Mouse (Mus musculus) layer of hippocampus, adult 2 months (tissue): ENCODE results near the gene Smarcd2. TPM values are rescaled to one million over a fixed set of nuclear protein-coding genes. Genes with fewer than 3 reads are reported as not detected.
"Not testable (repeated sequence)": the region's sequence is repeated elsewhere in the genome, so short reads cannot be mapped to it uniquely, and the experiment has no call there.

Source experiments
- DNase-seq, 2 experiments: peaks; one replicate each; pipeline ENCODE4 v3.0.0; 2022; ENCODE audit warnings: low spot score in 2 of 2
- H3K27ac ChIP-seq: fragments of 200-600 bp; 2 replicates; pipeline ENCODE4 v1.8.1; 2022
- H3K4me3 ChIP-seq: fragments of 200-600 bp; 2 replicates; pipeline ENCODE4 v1.8.1; 2022; ENCODE audit warnings: mild to moderate bottlenecking
- CTCF ChIP-seq: fragments of 200-600 bp; conservative IDR thresholded peaks from 2 replicates; pipeline ENCODE4 v1.8.1; 2022; ENCODE audit warnings: antibody characterized with exemption, mild to moderate bottlenecking, moderate library complexity
- total RNA-seq, 2 experiments: library from RNA; stranded (reverse); gene quantifications; 2 replicates each; pipeline ENCODE4 v1.2.3; 2021

Gene Smarcd2
- total RNA-seq, 2 experiments from 2014 or later: 32.8 to 34.4 TPM

DNA sequence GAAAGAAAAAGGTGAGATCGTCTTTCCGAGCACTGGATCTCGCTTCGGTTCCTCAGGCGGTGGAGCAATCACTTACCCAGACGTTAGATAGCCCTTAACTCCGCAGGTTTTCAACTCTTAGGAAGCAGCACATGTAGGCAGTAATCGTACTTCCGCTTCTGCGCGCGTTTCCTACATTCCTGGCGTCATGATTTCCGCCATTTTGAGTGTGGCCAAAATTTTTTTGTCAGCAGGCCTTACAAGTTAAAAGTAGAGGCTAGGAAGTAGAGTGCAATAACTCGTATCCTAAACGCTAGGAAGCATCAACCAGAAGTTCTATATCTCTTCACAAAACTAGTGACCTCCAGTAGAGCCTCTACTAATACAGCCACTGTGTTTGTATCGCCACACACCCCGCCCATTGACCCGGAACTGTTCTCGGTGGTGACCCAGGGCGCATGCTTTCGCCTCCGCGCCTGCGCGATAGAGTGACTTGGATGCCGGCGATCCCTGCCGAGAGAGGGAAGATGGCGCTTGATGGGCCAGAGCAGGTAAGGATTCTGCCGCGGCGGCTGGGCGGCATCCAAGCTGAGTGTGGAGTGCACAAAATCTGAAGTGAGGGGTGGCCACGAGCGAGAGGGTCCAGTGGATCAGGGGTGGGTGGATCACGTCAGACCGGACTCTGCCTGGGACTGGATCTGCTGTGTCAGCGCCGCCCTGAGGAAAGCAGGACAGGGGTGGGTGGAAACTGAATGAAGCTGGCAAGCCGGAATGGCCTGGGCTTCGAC lies 16.9 kb downstream of the Smarcd2 start, which contains the start of the genes Ftsj3 and Psmc5:
Ftsj3 (minus strand) TSS at position 395 of the 767 bp plus-strand sequence.
Psmc5 (plus strand) TSS at position 470 of the 767 bp plus-strand sequence.
- peak; percentile 45 for TF ChIP-seq CTCF
- DNase-seq: peak; percentile 97 to 99
- Histone ChIP-seq H3K4me3 (peak within 1 kb of the TSS; percentile 87), H3K27ac (peak within 1 kb of the TSS; percentile 92)

- DNase-seq: no peak
- no peak for TF ChIP-seq CTCF
- H3K4me3 ChIP-seq: peak overlapping the region; percentile 87
- peak overlapping the region; percentile 92; the same call in 1 of the 2 replicates for H3K27ac ChIP-seq
Observed at GRCm38 (mm10) chr11:106255174-106255573, 17.6 kb downstream of the Smarcd2 start.

DNA sequence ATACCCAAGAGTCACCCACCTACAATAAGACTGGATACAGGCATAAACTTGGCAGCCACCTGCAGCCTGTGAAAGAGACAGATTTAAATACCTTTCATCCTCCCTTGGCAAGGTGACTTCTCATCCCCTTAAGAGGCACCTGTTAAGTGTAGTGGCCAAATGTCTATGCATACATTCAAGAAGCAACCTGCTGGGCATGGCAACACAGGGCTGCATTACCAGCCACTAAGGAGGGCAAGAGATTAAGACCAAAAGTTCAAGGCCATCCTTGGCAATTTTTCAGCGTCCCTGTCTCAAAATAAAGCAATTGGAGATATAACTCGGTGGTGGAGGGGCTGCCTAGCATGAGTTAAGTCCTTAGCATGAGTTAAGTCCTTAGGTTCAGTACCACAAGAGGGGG lies 18.0 kb downstream of the Smarcd2 start:
- TF ChIP-seq CTCF: no peak
- Histone ChIP-seq H3K27ac (peak overlapping the region; percentile 92; the same call in 1 of the 2 replicates), H3K4me3 (peak overlapping the region; percentile 87)
- no peak for DNase-seq

GRCm38 (mm10) chr11:106249326-106249725 lies 23.4 kb downstream of the Smarcd2 start:
- no peak overlapping the region for H3K4me3 ChIP-seq
- no peak for DNase-seq
- H3K27ac ChIP-seq: no peak overlapping the region
- TF ChIP-seq CTCF: no peak

DNA sequence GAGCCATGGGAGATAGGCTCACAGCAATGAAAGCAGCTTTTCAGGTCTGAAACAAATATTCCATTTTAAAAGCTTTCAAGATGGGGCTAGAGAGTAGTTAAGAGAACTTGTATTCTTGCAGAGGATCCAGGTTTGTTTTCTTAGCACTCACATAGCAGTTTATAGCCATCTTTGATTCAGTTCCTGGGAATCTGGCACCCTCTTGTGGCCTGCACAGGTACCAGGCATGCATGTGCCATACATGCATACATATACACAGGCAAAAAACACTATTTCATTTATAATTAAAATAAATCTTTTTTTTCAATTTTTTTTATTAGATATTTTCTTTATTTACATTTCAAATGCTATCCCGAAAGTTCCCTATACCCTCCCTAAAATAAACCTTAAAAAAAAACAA lies 25.9 kb downstream of the Smarcd2 start:
- no peak overlapping the region for H3K4me3 ChIP-seq
- no peak overlapping the region for H3K27ac ChIP-seq
- peak; percentile 74 for TF ChIP-seq CTCF
- DNase-seq: no peak

DNA sequence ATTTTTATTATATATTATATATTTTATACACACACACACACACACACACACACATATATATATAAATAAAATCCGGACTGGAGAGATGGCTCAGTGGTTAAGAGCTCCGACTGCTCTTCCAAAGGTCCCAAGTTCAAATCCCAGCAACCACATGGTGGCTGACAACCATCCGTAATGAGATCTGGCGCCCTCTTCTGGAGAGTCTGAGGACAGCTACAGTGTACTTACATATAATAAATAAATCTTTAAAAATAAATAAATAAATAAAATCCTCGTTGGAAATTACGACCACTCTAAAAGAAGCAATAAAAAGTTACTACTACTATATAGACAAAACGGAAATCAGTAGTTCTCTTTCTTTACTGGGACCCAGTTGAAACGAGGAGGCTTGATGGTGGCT lies 38.8 kb downstream of the Smarcd2 start:
- TF ChIP-seq CTCF: peak; percentile 67
- H3K27ac ChIP-seq, H3K4me3 ChIP-seq, DNase-seq: not testable (repeated sequence)

DNA sequence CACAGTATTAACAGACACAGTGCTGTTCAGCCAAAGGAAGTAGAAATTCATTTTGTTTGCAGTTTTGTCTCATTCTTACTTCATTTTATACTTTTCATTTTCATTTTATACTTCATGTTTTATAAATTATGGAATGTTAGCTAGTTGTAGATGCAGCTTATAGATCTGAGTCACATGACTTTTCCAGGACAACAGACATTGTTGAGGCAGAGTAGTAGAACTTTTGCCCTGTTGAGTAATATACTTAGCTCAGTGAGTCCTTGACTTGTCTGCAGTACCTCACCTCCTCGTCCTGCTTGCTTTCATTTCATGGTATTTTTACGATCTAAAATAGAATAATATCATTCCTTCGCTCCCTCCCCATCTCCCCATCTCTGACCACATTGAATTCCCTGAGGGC lies 52.2 kb downstream of the Smarcd2 start:
- no peak for DNase-seq
- Histone ChIP-seq H3K27ac (no peak overlapping the region), H3K4me3 (no peak overlapping the region)
- TF ChIP-seq CTCF: no peak

DNA sequence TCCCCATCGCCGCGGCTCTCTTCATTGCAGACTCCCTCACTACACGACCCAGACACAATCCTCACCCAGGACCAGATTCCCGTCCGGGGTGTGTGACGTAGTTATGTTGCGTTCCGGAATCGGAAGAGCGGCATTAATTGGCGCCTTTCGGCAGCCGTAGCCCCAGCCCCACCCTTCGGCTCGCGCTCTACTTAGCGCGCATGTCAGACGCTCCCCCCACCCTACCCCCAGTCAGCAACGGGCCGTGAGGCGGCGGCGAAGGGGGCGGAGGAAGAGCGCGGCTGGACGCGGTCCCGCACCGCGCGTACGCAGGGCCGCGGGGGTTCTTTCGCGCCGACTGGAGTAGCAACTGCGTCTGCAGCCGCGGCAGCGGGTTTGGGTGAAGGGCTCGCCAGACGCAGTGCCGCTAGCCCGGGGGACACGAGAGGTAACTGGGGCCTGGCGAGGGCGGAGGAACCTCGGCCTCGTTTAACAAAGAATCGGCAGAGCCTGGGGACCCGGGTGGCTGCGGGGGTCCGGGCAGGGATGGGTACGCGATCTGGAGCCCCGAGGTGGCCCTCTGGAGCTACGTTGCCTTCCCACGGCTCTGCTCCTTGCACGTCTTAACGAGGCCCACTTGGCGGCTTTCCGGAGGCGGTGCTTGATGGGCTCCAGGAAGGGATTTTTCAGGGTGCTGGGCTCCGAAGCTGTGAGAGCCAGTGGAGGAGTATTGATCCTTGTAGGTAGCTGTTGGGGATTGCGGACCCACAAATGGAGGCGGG lies 55.9 kb downstream of the Smarcd2 start, which contains the start of gene Ddx42:
Ddx42 (plus strand) TSS at position 197 of the 761 bp plus-strand sequence.
- peak; percentile 92 to 94 for DNase-seq

DNA sequence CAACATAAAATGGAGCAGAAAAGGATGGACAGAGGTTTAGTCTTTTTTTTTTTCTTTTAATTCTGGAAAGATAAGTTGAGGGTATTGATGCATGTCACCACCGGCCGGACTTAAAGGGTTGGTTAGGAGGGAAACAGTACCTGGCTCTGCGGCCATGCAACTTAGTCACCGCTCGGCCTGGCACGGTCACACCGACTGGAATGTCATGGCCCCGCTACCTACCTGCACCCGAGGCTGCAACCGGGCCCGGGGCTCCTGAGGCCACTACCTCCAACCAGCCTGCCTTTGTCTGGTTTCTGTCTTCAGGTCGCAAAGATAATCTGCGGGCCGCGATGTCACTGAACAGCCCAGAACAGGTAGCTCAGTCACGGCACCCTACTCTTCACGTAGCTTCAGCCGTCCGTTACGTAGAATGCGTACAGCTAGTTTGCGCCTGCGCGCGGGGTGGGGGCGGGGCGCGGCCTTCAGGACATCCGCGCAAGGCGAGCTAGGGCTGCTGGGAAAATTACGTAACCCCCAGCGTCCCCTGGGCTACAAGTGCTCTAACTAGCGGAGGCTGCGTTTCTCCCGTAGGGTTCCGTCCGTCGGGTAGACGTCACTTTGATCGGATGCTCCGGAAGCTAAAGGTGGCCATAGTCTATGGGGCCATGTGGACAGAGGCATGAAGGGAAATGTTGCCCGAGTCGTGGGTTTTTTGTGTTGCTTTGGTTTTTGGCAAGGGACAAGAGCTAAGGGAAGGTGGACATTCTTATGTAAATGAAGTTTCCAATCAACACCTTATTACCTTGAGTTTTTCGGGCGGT lies 56.6 kb downstream of the Smarcd2 start, which contains the start of gene Ccdc47:
Ccdc47 (minus strand) TSS at position 418 of the 803 bp plus-strand sequence.
- TF ChIP-seq CTCF: no peak
- Histone ChIP-seq H3K27ac (peak within 1 kb of the TSS; percentile 96), H3K4me3 (peak within 1 kb of the TSS; percentile 98)
- peak; percentile 94 to 98 for DNase-seq

More for the DNA sequence above, 55.9 kb downstream of the Smarcd2 start, which contains the start of gene Ddx42:
- TF ChIP-seq CTCF: no peak
- Histone ChIP-seq H3K27ac (peak within 1 kb of the TSS; percentile 96), H3K4me3 (peak within 1 kb of the TSS; percentile 98)

DNA sequence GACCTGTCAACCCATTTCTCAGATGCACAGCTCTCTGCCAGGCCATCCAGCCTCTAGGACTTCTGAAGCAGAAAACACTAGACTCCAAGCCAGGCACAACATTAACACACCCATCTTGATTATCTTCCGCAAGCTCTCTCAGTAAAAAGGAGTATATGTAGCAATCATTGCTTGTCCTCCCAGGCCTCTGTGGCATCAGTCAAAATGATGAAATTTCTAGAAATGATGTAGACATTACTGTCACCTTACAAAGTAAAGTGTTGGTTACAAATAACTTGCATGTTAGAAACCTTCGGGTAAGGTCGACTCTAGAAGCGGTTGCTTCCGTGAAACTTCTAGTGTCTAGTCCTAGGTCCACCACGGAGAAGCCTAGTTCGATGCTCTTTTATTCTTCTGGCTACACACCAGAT lies 57.3 kb downstream of the Smarcd2 start:
- Histone ChIP-seq H3K27ac (peak overlapping the region; percentile 96), H3K4me3 (peak overlapping the region; percentile 98)
- no peak for DNase-seq
- TF ChIP-seq CTCF: no peak

DNA sequence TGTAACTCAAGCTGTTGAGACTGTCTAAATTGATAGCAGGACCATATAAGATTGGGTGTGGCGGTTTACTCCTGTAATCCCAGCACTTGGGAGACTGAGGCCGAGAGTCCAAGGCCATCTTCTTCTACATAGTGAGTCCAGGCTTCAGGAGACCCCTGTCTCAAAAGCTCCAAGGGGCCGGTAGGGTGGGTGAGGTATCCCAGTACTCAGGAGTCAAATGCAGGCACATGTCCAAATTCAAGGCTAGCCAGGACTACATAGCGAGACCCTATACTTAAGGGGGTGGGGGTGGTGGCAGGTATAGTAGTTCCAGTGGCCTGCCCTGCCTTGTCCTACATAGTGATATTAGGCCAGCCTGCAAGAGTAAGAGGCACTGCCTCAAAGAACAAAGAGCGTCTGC lies 57.9 kb downstream of the Smarcd2 start:
- peak overlapping the region; percentile 96; the same call in 1 of the 2 replicates for H3K27ac ChIP-seq
- no peak for DNase-seq
- H3K4me3 ChIP-seq: peak overlapping the region; percentile 98
- TF ChIP-seq CTCF: no peak

Other genes starting within 250 kb of the Smarcd2 start
- 100 to 1,000 TPM; 138 to 143 TPM for gene Dcaf7, start 236.1 kb downstream of the Smarcd2 start, total RNA-seq
- gene Taco1, start 206.9 kb downstream of the Smarcd2 start, total RNA-seq: 10 to 100 TPM; 20.4 to 21.3 TPM
- gene Map3k3, start 188.4 kb downstream of the Smarcd2 start, total RNA-seq: 10 to 100 TPM; 31.5 to 33.0 TPM
- not detected for gene Gm10840, start 112.1 kb downstream of the Smarcd2 start, total RNA-seq
- gene Limd2, start 112.1 kb downstream of the Smarcd2 start, total RNA-seq: 100 to 1,000 TPM; 153 TPM
- 10 to 100 TPM; 32.0 to 34.3 TPM for gene Strada, start 70.8 kb downstream of the Smarcd2 start, total RNA-seq
- 10 to 100 TPM; 89.8 to 98.2 TPM for gene Ccdc47, start 56.6 kb downstream of the Smarcd2 start, total RNA-seq
- 10 to 100 TPM; 69.8 to 71.1 TPM for gene Ddx42, start 56.0 kb downstream of the Smarcd2 start, total RNA-seq
- 10 to 100 TPM; 33.5 to 36.1 TPM for gene Ftsj3, start 16.9 kb downstream of the Smarcd2 start, total RNA-seq
- gene Psmc5, start 16.8 kb downstream of the Smarcd2 start, total RNA-seq: 100 to 1,000 TPM; 160 to 176 TPM
- under 1 TPM; 0.15 to 0.34 TPM for gene Tcam1, start 3.7 kb upstream of the Smarcd2 start, total RNA-seq
- gene Gh, start 28.9 kb upstream of the Smarcd2 start, total RNA-seq: not detected
- gene Cd79b, start 41.8 kb upstream of the Smarcd2 start, total RNA-seq: not detected
- not detected for gene Scn4a, start 80.3 kb upstream of the Smarcd2 start, total RNA-seq
- not detected for gene Prr29, start 92.5 kb upstream of the Smarcd2 start, total RNA-seq
- gene Icam2, start 115.1 kb upstream of the Smarcd2 start, total RNA-seq: 1 to 10 TPM; 2.1 to 2.2 TPM
- gene Ern1, start 214.9 kb upstream of the Smarcd2 start, total RNA-seq: 10 to 100 TPM; 11.2 to 11.8 TPM